Mouse (Mus musculus): ENCODE measurements at regions not wholly inside any gene's neighbourhood (a gene's known extent, or its start where the extent isn't known, plus 50 kb on each side); places are given as distances from the start of the nearest gene placed in this dataset.

GRCm38 (mm10) chr9:46396591-46396990, 76.8 kb upstream of the 4931429L15Rik start:
- no peak for DNase-seq (ENCODE audit: low read depth, low spot score)
- Histone ChIP-seq H3K9me3 (replicated peaks; ENCODE audit: insufficient read depth, low read length) (no peaks in the 10 kb centered on the region), H3K36me3 (ENCODE audit: control insufficient read depth in 1 of 2, insufficient read depth in 2 of 2, low read length in 2 of 2) (no peaks in the 10 kb centered on the region), H3K27me3 (ENCODE audit: control insufficient read depth in 1 of 2, insufficient read depth in 2 of 2, low read length in 2 of 2) (no peaks in the 10 kb centered on the region), H3K4me1 (ENCODE audit: control insufficient read depth in 1 of 2, insufficient read depth in 2 of 2, low read length in 2 of 2) (no peaks in the 10 kb centered on the region), H3K79me2 (ENCODE audit: control insufficient read depth, insufficient read depth, low read length, poor library complexity) (no peaks in the 10 kb centered on the region), H3K4me3 (ENCODE audit: control insufficient read depth in 1 of 2, insufficient read depth in 1 of 2, low read depth in 2 of 2, low read length in 2 of 2) (no peak overlapping the region), H3K27ac (ENCODE audit: control insufficient read depth, low read depth, low read length) (no peak overlapping the region), H3K9ac (ENCODE audit: control insufficient read depth, low read depth, low read length, poor library complexity, severe bottlenecking) (no peak overlapping the region)
- no peak for TF ChIP-seq ZNF384 (IDR thresholded peaks at IDR 0.05; ENCODE audit: low read depth, low read length)
- no peak for TF ChIP-seq JUND (IDR thresholded peaks at IDR 0.05; ENCODE audit: low read depth, low read length)
- no peak for TF ChIP-seq POLR2AphosphoS2 (IDR thresholded peaks at IDR 0.05; ENCODE audit: low read length)
- no peak for TF ChIP-seq ZMIZ1 (IDR thresholded peaks at IDR 0.05; ENCODE audit: low read depth, low read length)
- TF ChIP-seq E2F4 (IDR thresholded peaks at IDR 0.05; ENCODE audit: borderline replicate concordance, low read depth, low read length) = no peak
- TF ChIP-seq NRF1 (IDR thresholded peaks at IDR 0.05; ENCODE audit: insufficient read depth, low read depth, low read length, poor library complexity, severe bottlenecking) = no peak
- no peak for TF ChIP-seq CHD2 (IDR thresholded peaks at IDR 0.05; ENCODE audit: low read length)
- TF ChIP-seq EP300 (IDR thresholded peaks at IDR 0.05; ENCODE audit: low read depth in 1 of 2, low read length in 2 of 2) = no peak
- TF ChIP-seq ZKSCAN1 (IDR thresholded peaks at IDR 0.05; ENCODE audit: low read depth, low read length) = no peak
- TF ChIP-seq TAL1 (IDR thresholded peaks at IDR 0.05; ENCODE audit: low read length) = no peak
- no peak for TF ChIP-seq MAX (IDR thresholded peaks at IDR 0.05; ENCODE audit: low read length)
- no peak for TF ChIP-seq ETS1 (IDR thresholded peaks at IDR 0.05; ENCODE audit: low read depth, low read length)
- no peak for TF ChIP-seq NELFE (IDR thresholded peaks at IDR 0.05; ENCODE audit: low read depth, low read length)
- no peak for TF ChIP-seq MAZ (IDR thresholded peaks at IDR 0.05; ENCODE audit: low read depth, low read length)
- no peak for TF ChIP-seq BHLHE40 (IDR thresholded peaks at IDR 0.05; ENCODE audit: borderline replicate concordance, low read depth, low read length)

GRCm38 (mm10) chr9:46395156-46395765, 75.5 kb upstream of the 4931429L15Rik start:
- Histone ChIP-seq H3K9me3 (replicated peaks; ENCODE audit: insufficient read depth, low read length) (no peaks in the 10 kb centered on the region), H3K9ac (ENCODE audit: control insufficient read depth, low read depth, low read length, poor library complexity, severe bottlenecking) (no peak overlapping the region), H3K79me2 (ENCODE audit: control insufficient read depth, insufficient read depth, low read length, poor library complexity) (no peaks in the 10 kb centered on the region), H3K27ac (ENCODE audit: control insufficient read depth, low read depth, low read length) (no peak overlapping the region), H3K36me3 (ENCODE audit: control insufficient read depth in 1 of 2, insufficient read depth in 2 of 2, low read length in 2 of 2) (no peaks in the 10 kb centered on the region), H3K27me3 (ENCODE audit: control insufficient read depth in 1 of 2, insufficient read depth in 2 of 2, low read length in 2 of 2) (no peaks in the 10 kb centered on the region), H3K4me1 (ENCODE audit: control insufficient read depth in 1 of 2, insufficient read depth in 2 of 2, low read length in 2 of 2) (no peaks in the 10 kb centered on the region), H3K4me3 (ENCODE audit: control insufficient read depth in 1 of 2, insufficient read depth in 1 of 2, low read depth in 2 of 2, low read length in 2 of 2) (no peak overlapping the region)
- TF ChIP-seq ZNF384 (IDR thresholded peaks at IDR 0.05; ENCODE audit: low read depth, low read length) (no peak), ELF1 (IDR thresholded peaks at IDR 0.05; ENCODE audit: low read depth, low read length) (no peak), RCOR1 (IDR thresholded peaks at IDR 0.05; ENCODE audit: low read depth, low read length) (no peak)
- DNase-seq (ENCODE audit: low read depth, low spot score) = no peak

Measured in MEL (cell line).